Mouse (Mus musculus) myocyte (in vitro differentiated cells): ENCODE measurements at regions not wholly inside any gene's neighbourhood (a gene's known extent, or its start where the extent isn't known, plus 50 kb on each side); places are given as distances from the start of the nearest gene placed in this dataset.
"Not testable (repeated sequence)": the region's sequence is repeated elsewhere in the genome, so short reads cannot be mapped to it uniquely, and the experiment has no call there.

Experiments used
- H3K27me3 ChIP-seq: one replicate; pipeline ENCODE4 v1.6.1; 2011; ENCODE audit not compliant: control insufficient read depth, insufficient read depth, insufficient read length
- H3K36me3 ChIP-seq: one replicate; pipeline ENCODE4 v1.6.1; 2011; ENCODE audit not compliant: control insufficient read depth, insufficient read depth
- H3K4me2 ChIP-seq: one replicate; pipeline ENCODE4 v1.6.1; 2011; ENCODE audit warnings: low read depth, control low read depth
- H3K4me3 ChIP-seq: one replicate; pipeline ENCODE4 v1.5.1; 2011; ENCODE audit warnings: mild to moderate bottlenecking, control low read depth, moderate library complexity
- H3K79me2 ChIP-seq: one replicate; pipeline ENCODE4 v1.6.1; 2011; ENCODE audit not compliant: control insufficient read depth, insufficient read depth
- H3ac ChIP-seq: one replicate; pipeline ENCODE4 v1.6.1; 2011; ENCODE audit not compliant: control insufficient read depth, insufficient read length
- CEBPB ChIP-seq: IDR thresholded peaks from 2 replicates; pipeline ENCODE4 v1.6.1; 2011; ENCODE audit warnings: mild to moderate bottlenecking, moderate library complexity; ENCODE audit not compliant: poor library complexity, insufficient read depth, severe bottlenecking
- E2F4 ChIP-seq: IDR thresholded peaks from one replicate; pipeline ENCODE4 v1.6.1; 2011; ENCODE audit warnings: mild to moderate bottlenecking, control low read depth, moderate library complexity; ENCODE audit not compliant: insufficient read depth
- MAX ChIP-seq: IDR thresholded peaks from one replicate; pipeline ENCODE4 v1.6.1; 2011; ENCODE audit warnings: low read depth, mild to moderate bottlenecking, control low read depth
- MYOD1 ChIP-seq, 3 experiments: IDR thresholded peaks; one replicate each; pipeline ENCODE4 v1.6.1; 2011; ENCODE audit warnings: control low read depth in 2 of 3, low read depth in 2 of 3, mild to moderate bottlenecking in 2 of 3, moderate library complexity in 1 of 3; ENCODE audit not compliant: insufficient read length in 2 of 3, control insufficient read depth in 1 of 3
- MYOG ChIP-seq, 3 experiments: IDR thresholded peaks; one replicate each; pipeline ENCODE4 v1.6.1; 2011; ENCODE audit warnings: control low read depth in 2 of 3, low read depth in 2 of 3, mild to moderate bottlenecking in 2 of 3; ENCODE audit not compliant: insufficient read length in 2 of 3, control insufficient read depth in 1 of 3, insufficient read depth in 1 of 3
- POLR2A ChIP-seq: IDR thresholded peaks from one replicate; pipeline ENCODE4 v1.6.1; 2011; ENCODE audit warnings: low read depth, mild to moderate bottlenecking, control low read depth, moderate library complexity; ENCODE audit not compliant: insufficient read length
- POLR2AphosphoS2 ChIP-seq: IDR thresholded peaks from one replicate; pipeline ENCODE4 v1.6.1; 2011; ENCODE audit warnings: low read depth, control low read depth; ENCODE audit not compliant: insufficient read length
- REST ChIP-seq: IDR thresholded peaks from one replicate; pipeline ENCODE4 v1.6.1; 2011; ENCODE audit warnings: mild to moderate bottlenecking, control low read depth, moderate library complexity; ENCODE audit not compliant: insufficient read depth, insufficient read length
- SRF ChIP-seq: IDR thresholded peaks from one replicate; pipeline ENCODE4 v1.6.1; 2011; ENCODE audit warnings: low read depth; ENCODE audit not compliant: control insufficient read depth, insufficient read length
- TCF12 ChIP-seq: IDR thresholded peaks from one replicate; pipeline ENCODE4 v1.6.1; 2011; ENCODE audit warnings: mild to moderate bottlenecking, control low read depth; ENCODE audit not compliant: poor library complexity, insufficient read depth, severe bottlenecking
- TCF3 ChIP-seq: IDR thresholded peaks from one replicate; pipeline ENCODE4 v1.6.1; 2011; ENCODE audit warnings: low read depth, control low read depth; ENCODE audit not compliant: insufficient read length
- USF1 ChIP-seq: IDR thresholded peaks from one replicate; pipeline ENCODE4 v1.6.1; 2011; ENCODE audit warnings: low read depth, mild to moderate bottlenecking, control low read depth, moderate library complexity

DNA sequence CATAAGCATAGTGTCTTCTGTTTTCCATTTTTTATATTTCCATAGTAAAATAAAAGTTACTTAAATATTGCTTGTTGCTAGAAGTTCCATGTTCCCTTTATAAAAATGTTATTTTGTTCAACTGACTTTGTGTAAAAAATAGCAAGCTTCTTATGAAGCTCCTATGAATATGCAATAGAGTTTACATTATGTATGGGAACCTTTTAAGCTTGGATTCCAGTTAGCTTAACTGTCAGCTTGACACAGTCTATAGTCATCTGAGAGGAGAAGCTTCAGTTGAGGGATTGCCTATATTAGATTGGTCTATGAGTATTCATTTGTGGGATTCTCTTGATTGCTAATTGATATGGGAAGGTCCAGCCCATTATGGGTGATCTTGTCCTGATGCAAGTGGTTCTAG is 723.2 kb upstream of the Agtr1b start:
- Histone ChIP-seq H3K4me3 (no peak overlapping the region), H3K27me3 (no peaks in the 10 kb centered on the region), H3K36me3 (no peaks in the 10 kb centered on the region), H3ac (no peak overlapping the region), H3K79me2 (no peaks in the 10 kb centered on the region), H3K4me2 (no peak overlapping the region)
- TF ChIP-seq E2F4 (no peak), POLR2A (no peak), MYOG (IDR thresholded peaks at IDR 0.05; ENCODE audit: control insufficient read depth in 1 of 3, insufficient read depth in 1 of 3, insufficient read length in 2 of 3, low read depth in 2 of 3) (no peak), MAX (no peak), CEBPB (no peak), TCF12 (no peak), MYOD1 (IDR thresholded peaks at IDR 0.05; ENCODE audit: control insufficient read depth in 1 of 3, insufficient read length in 2 of 3, low read depth in 2 of 3) (no peak), TCF3 (no peak), POLR2AphosphoS2 (no peak), REST (no peak), USF1 (no peak), SRF (no peak)

DNA sequence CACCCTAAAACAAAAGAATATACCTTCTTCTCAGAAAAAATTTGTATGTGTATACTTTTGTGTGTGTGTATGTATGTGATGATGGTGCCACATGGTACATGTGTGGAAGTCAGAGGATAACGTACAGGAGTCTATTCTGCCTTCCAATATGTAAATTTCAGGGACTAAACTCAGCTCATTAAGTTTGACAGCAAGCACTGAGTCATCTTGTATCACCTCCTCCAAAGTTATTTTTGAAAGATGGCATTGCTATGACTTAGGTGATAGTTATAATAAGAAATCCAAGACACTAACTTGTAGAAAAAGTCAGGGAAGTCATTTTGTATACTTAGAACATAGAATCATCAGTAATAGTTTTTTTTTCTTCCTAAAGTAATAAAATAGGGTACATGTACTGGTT is 719.4 kb upstream of the Agtr1b start:
- no peak for TF ChIP-seq MYOD1 (IDR thresholded peaks at IDR 0.05; ENCODE audit: control insufficient read depth in 1 of 3, insufficient read length in 2 of 3, low read depth in 2 of 3)
- no peak for TF ChIP-seq MYOG (IDR thresholded peaks at IDR 0.05; ENCODE audit: control insufficient read depth in 1 of 3, insufficient read depth in 1 of 3, insufficient read length in 2 of 3, low read depth in 2 of 3)
- TF ChIP-seq TCF12 = no peak
- no peak for TF ChIP-seq REST
- TF ChIP-seq E2F4 = no peak
- no peak for TF ChIP-seq MAX
- TF ChIP-seq POLR2A = no peak
- TF ChIP-seq TCF3 = no peak
- Histone ChIP-seq H3K4me3 (no peak overlapping the region), H3ac (no peak overlapping the region), H3K4me2 (no peak overlapping the region), H3K79me2 (no peaks in the 10 kb centered on the region), H3K27me3 (no peaks in the 10 kb centered on the region), H3K36me3 (no peaks in the 10 kb centered on the region)

DNA sequence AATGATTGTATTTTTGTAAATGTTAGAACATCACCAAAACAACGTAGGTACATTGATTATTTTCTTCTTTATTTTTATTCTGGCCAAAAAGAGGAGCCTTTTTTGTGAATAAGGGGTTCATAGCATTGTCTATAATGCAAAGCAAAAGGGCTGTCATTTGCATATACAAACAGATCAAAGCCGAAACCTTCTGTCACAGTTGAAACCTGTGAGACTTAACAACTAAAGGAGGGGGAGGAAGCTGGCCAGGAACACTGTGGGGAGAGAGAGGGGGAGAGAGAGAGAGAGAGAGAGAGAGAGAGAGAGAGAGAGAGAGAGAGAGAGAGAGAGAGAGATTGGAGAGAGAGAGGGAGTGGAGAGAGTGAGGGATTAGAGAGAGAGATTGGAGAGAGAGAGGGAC is 710.6 kb upstream of the Agtr1b start:
- H3K36me3 ChIP-seq = no peaks in the 10 kb centered on the region
- H3K4me2 ChIP-seq = no peak overlapping the region
- H3K4me3 ChIP-seq = no peak overlapping the region
- no peaks in the 10 kb centered on the region for H3K27me3 ChIP-seq
- H3ac ChIP-seq = no peak overlapping the region
- H3K79me2 ChIP-seq = no peaks in the 10 kb centered on the region
- no peak for TF ChIP-seq SRF
- no peak for TF ChIP-seq CEBPB
- no peak for TF ChIP-seq TCF3
- TF ChIP-seq MYOD1 (IDR thresholded peaks at IDR 0.05; ENCODE audit: control insufficient read depth in 1 of 3, insufficient read length in 2 of 3, low read depth in 2 of 3) = no peak
- TF ChIP-seq TCF12 = no peak
- TF ChIP-seq POLR2AphosphoS2 = no peak
- TF ChIP-seq MAX = no peak
- TF ChIP-seq POLR2A = no peak

DNA sequence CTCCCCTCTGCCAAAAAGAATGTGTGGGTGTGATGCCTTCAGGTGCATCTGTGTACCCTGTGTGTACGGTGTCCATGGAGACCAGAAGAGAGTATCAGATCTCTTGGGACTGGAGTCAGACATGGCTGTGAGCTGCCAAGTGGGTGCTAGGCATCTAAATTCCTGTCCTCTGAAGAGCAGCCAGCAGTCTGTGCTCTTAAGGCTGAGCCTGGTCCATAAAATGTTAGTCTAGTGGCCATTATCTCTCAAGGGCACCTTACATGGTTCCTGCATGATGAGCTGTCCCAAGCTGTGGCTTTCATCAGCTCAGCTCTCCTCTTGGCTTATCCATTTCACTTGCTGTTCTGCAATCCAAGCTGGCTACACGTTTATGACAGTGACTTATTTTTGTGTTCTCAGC is 686.4 kb upstream of the Agtr1b start:
- H3K27me3 ChIP-seq, H3K36me3 ChIP-seq, H3K4me2 ChIP-seq, H3K79me2 ChIP-seq, H3K4me3 ChIP-seq, H3ac ChIP-seq: not testable (repeated sequence)

DNA sequence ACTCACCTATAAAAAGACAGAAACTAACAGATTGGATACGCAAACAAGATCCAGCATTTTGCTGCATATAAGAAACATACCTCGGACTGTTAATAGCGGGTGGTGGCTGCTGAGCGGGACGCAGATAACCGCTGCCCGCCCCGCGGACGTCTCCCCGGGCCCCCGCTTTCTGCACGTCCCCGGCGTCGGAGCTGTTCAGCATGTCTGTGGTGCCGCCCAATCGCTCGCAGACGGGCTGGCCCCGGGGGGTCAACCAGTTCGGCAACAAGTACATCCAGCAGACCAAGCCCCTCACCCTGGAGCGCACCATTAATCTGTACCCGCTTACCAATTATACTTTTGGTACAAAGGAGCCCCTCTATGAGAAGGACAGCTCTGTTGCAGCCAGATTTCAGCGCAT is 682.4 kb upstream of the Agtr1b start:
- H3K4me3 ChIP-seq, H3K36me3 ChIP-seq, H3ac ChIP-seq, H3K4me2 ChIP-seq, H3K79me2 ChIP-seq, H3K27me3 ChIP-seq: not testable (repeated sequence)

DNA sequence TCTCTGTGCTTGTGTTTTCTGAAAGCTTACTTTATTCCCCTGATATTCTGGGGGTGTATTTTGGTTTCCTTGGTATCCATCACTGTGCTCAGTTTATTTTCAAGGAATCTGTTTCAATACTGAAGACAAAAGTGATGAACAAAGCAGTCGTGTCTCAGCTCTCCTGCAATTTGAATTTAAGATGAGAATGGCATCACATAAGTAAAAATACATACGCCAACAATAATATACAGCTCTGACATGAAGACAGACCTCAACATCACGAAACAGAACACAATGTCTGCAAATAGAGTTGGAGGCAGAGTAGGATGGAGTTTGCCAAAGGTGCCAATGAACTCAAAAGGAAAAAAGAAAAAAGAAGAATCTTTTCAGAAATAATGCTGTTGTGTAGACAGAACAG is 679.0 kb upstream of the Agtr1b start:
- Histone ChIP-seq H3K27me3 (no peaks in the 10 kb centered on the region), H3ac (no peak overlapping the region), H3K4me3 (no peak overlapping the region), H3K79me2 (no peaks in the 10 kb centered on the region), H3K36me3 (no peaks in the 10 kb centered on the region), H3K4me2 (no peak overlapping the region)
- TF ChIP-seq E2F4 (no peak), POLR2AphosphoS2 (no peak), MYOG (IDR thresholded peaks at IDR 0.05; ENCODE audit: control insufficient read depth in 1 of 3, insufficient read depth in 1 of 3, insufficient read length in 2 of 3, low read depth in 2 of 3) (no peak), TCF12 (no peak), USF1 (no peak), REST (no peak), TCF3 (no peak), CEBPB (no peak)
